Mouse (Mus musculus) kidney, adult 2 months (tissue): ENCODE results near the gene Polr3e. TPM values are rescaled to one million over a fixed set of nuclear protein-coding genes. Genes with fewer than 3 reads are reported as not detected.

Experiments used
- DNase-seq: peaks from one replicate; pipeline ENCODE4 v3.0.0; 2021
- H3K27ac ChIP-seq: fragments of 200-500 bp; 2 replicates; pipeline ENCODE4 v1.5.1; 2012; ENCODE audit warnings: low read depth, low read length, control low read depth, inconsistent platforms; ENCODE audit not compliant: insufficient read depth
- H3K27me3 ChIP-seq: fragments of 200-500 bp; replicated peaks from 2 replicates; pipeline ENCODE4 v1.6.1; 2012; ENCODE audit warnings: mild to moderate bottlenecking, moderate library complexity, low read length, inconsistent platforms; ENCODE audit not compliant: control insufficient read depth, insufficient read depth
- H3K36me3 ChIP-seq: fragments of 200-500 bp; 2 replicates; pipeline ENCODE4 v1.6.1; 2012; ENCODE audit warnings: mild to moderate bottlenecking, moderate library complexity, low read length, inconsistent platforms; ENCODE audit not compliant: control insufficient read depth, insufficient read depth
- H3K4me1 ChIP-seq: fragments of 200-500 bp; 2 replicates; pipeline ENCODE4 v1.6.1; 2011; ENCODE audit warnings: low read length; ENCODE audit not compliant: control insufficient read depth, insufficient read depth
- H3K4me3 ChIP-seq: fragments of 200-500 bp; 2 replicates; pipeline ENCODE4 v1.5.1; 2011; ENCODE audit warnings: mild to moderate bottlenecking, low read depth, low read length, control low read depth; ENCODE audit not compliant: insufficient read depth
- CTCF ChIP-seq: fragments of 200-500 bp; conservative IDR thresholded peaks from 2 replicates; pipeline ENCODE4 v1.5.1; 2011; ENCODE audit warnings: low read depth, mild to moderate bottlenecking, control low read depth, low read length, moderate library complexity, mixed read lengths; ENCODE audit not compliant: insufficient read depth, insufficient read length
- POLR2A ChIP-seq: fragments of 200-500 bp; IDR thresholded peaks from one replicate; pipeline ENCODE4 v1.6.1; 2011; ENCODE audit warnings: low read depth, low read length, control low read depth
- WGBS: fragments of 180-500 bp; shearing (Covaris S2); methylation state at CpG from one replicate; pipeline ENCODE4 v1.1.7; 2018; 5-methylcytosine and 5-hydroxymethylcytosine counted together
- polyA plus RNA-seq: library from polyadenylated mRNA; depleted of rRNA; stranded (reverse); fragments of >200 nt; gene quantifications from 2 replicates; pipeline ENCODE4 v1.2.3, GENCODE M21; 2012; rRNA removed

Gene Polr3e
- 25.9 and 26.9 TPM in 2 replicates for polyA plus RNA-seq

DNA sequence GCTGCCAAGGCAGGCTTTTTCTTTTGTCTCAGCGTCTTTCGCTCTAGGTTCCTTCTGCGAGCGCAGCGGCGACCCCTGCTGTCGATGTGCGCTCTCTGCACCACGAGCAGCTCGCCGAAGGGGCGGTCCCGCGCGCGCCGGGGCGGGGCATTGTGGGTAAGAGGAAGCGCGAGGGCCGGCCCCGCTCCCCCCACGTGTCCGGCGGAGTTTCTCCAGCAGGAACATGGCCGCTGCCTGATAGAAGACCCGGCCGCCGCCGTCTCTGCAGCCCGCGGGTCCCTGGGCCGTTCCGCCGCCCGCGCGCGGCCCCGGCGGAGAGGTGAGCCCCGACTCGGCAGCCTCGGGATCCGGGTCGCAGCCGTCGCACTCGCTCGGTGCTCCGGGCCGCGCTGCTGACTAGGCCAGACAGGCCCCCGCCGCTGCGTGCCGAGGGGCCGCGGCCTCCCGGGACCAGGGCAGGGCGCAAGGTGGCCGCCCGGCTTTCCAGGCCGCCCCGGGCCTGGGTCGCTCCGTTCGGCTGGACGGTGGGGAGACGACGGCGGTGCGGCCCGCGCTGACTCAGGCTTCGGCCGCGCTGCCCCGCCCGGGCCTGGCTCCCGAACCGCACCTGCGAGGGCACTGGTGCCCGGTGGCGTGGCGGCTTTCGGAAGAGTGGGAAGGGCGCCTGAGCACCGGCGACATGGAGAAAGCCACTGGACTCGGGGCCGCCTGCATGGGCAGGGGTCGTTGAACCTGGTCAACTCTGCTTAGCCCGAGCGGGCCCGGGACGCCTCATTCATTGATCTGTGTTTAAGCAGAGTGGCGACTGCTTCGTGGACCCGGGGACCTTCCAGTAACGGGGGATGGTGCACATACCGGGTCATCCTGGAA lies at the start of gene Polr3e:
Gene Polr3e (plus strand): TSS at position 153 of the 870 bp plus-strand sequence.
- TF ChIP-seq CTCF (peak; percentile 83), POLR2A (no peak)
- DNase-seq, result peak; percentile 99
- WGBS, result under 1% methylated on average over 102 of the region's 102 CpGs

DNA sequence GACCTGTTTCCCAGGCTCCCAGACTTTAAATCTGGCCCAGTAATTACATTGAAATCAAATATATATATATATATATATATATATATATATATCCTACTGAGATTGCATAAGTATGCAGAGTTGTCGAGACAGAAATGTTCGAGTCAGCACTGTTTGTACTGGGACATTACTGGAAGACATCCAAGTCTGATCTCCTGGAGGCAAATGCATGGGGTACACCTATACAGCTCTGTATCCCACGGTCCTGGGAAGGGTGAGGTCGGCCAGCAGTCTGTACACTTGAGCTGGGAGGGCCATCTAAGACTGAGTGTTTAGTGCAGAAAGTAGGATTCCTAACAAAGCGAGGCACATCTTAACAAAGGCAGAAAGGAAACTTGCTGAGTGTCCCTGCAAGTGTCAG lies 47.7 kb upstream of the Polr3e start:
- no peaks in the 10 kb centered on the region for H3K4me1 ChIP-seq
- H3K4me3 ChIP-seq, result no peak overlapping the region
- no peak for TF ChIP-seq CTCF
- no peak for TF ChIP-seq POLR2A
- 28% methylated on average over 5 of the region's 5 CpGs for WGBS
- DNase-seq, result no peak
- no peaks in the 10 kb centered on the region for H3K36me3 ChIP-seq
- H3K27ac ChIP-seq, result no peak overlapping the region
- H3K27me3 ChIP-seq, result no peaks in the 10 kb centered on the region

More for the DNA sequence above, at the start of gene Polr3e:
- peak within 1 kb of the TSS; percentile 20 for H3K27ac ChIP-seq
- no peaks in the 10 kb centered on the region for H3K36me3 ChIP-seq
- H3K27me3 ChIP-seq, result no peaks in the 10 kb centered on the region
- peaks cover 3% of the 10 kb centered on the region; the same call in 1 of the 2 replicates for H3K4me1 ChIP-seq
- H3K4me3 ChIP-seq, result peak within 1 kb of the TSS; percentile 73

DNA sequence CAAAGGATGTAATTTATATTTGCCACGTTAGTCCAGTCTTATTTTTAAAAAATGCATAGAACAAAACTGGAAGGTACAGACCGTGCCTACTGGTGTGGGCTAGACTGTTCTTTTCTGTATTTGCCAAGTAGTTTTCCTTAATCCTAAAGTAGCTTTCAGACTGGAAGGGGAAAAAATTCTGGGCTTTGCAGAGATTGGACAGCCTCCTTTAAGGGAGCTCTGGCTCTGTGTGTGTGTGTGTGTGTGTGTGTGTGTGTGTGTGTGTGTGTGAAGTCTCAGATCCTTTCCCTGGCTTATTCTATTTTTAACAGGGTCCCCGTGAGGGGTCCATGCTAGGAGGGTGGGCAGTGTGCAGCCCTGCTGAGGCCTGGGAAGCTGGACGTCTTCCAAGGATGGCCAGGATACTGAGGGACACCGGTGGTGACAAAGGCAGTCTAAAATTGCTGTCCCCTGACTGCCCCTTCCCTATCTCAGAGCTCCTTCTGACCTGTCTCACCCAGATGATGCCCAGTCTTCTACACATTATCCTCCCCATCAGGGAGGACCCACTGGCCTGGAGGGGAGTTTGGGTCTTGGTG lies 47.0 kb upstream of the Polr3e start:
- Histone ChIP-seq H3K27ac (no peak overlapping the region), H3K4me3 (no peak overlapping the region), H3K4me1 (no peaks in the 10 kb centered on the region), H3K27me3 (no peaks in the 10 kb centered on the region), H3K36me3 (no peaks in the 10 kb centered on the region)
- DNase-seq, result no peak
- WGBS, result 77% methylated on average over 5 of the region's 5 CpGs
- no peak for TF ChIP-seq POLR2A
- no peak for TF ChIP-seq CTCF

DNA sequence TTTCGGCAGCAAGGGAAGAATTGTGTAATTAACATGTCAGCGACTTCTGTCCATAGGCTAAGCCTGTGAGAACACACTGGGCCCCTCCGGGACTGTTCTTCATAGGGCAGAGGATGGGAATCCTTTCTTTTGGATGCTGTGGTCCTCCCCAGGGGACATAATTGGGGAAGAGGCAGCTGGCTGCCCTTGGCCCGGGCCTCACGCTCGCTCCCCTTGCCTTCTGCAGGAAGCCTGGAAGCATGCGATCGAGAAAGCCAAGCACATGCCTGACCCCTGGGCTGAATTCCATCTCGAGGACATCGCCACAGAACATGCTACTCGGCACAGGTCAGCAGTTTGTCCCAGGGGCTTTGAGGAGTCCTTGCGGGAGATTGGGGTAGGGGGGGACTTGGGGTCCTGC lies 44.5 kb upstream of the Polr3e start:
- H3K27me3 ChIP-seq, result no peaks in the 10 kb centered on the region
- no peak overlapping the region for H3K4me3 ChIP-seq
- no peaks in the 10 kb centered on the region for H3K4me1 ChIP-seq
- no peak overlapping the region for H3K27ac ChIP-seq
- TF ChIP-seq POLR2A (no peak), CTCF (no peak)
- 75% methylated on average over 12 of the region's 12 CpGs for WGBS
- no peaks in the 10 kb centered on the region for H3K36me3 ChIP-seq
- peak; percentile 17 for DNase-seq

GRCm38 (mm10) chr7:120874021-120874420 lies 43.5 kb upstream of the Polr3e start:
- Histone ChIP-seq H3K4me3 (no peak overlapping the region), H3K27me3 (no peaks in the 10 kb centered on the region), H3K4me1 (no peaks in the 10 kb centered on the region), H3K27ac (no peak overlapping the region), H3K36me3 (no peaks in the 10 kb centered on the region)
- no peak for TF ChIP-seq CTCF
- no peak for TF ChIP-seq POLR2A
- 90% methylated on average over 3 of the region's 3 CpGs for WGBS
- DNase-seq, result no peak

DNA sequence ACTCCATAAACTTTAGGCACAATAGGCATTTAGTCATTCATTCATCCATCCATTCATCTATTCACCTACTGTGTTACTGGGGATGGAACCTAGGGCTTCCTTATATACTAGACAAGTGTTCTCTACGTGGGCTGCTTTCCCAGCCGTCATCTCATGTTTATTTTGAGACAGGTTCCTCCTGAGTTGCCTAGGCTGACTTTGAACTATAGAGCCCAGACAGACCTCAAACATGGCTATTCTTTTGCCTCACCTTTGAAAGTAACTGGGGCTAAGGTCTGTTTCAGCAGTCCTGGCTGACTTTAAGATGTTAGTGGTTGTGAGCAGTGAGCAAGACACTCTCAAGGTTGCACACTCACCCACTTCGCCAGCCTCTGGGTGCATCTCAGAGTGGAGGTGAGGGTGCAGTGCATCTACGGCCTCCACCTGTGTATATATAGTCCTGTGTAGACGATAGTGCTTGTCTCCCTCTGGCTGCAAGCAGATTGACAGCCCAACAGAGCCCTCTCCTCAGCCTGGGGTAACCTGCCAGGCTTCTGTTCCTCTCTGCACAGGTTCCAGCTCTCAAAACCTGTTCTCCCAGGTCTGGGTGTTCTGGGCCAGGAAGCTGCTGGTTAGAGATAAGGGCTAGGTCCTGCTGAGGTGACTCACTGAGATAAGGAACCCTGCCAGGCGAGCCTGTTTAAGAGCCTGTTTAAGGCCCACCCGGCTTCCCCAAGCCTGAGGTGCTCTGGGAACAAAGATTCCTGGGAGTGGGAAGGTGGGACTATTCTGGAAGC lies 42.6 kb upstream of the Polr3e start:
- H3K27me3 ChIP-seq, result no peaks in the 10 kb centered on the region
- no peak overlapping the region for H3K4me3 ChIP-seq
- no peaks in the 10 kb centered on the region for H3K36me3 ChIP-seq
- no peaks in the 10 kb centered on the region for H3K4me1 ChIP-seq
- no peak overlapping the region for H3K27ac ChIP-seq
- peak; percentile 10 for DNase-seq
- WGBS, result 77% methylated on average over 7 of the region's 7 CpGs
- TF ChIP-seq CTCF, result no peak
- TF ChIP-seq POLR2A, result no peak
